Mouse (Mus musculus) embryonic fibroblast, embryonic 13.5 days (primary cell): ENCODE measurements at regions not wholly inside any gene's neighbourhood (a gene's known extent, or its start where the extent isn't known, plus 50 kb on each side); places are given as distances from the start of the nearest gene placed in this dataset.

Source experiments
- CTCF ChIP-seq: IDR thresholded peaks from 2 replicates; pipeline ENCODE4 v1.5.1; 2011; ENCODE audit warnings: mild to moderate bottlenecking, control low read depth, low read length, moderate library complexity, borderline replicate concordance; ENCODE audit not compliant: insufficient read depth
- POLR2A ChIP-seq: IDR thresholded peaks from 2 replicates; pipeline ENCODE4 v1.6.1; 2011; ENCODE audit warnings: low read depth, mild to moderate bottlenecking, control low read depth, low read length, moderate library complexity

DNA sequence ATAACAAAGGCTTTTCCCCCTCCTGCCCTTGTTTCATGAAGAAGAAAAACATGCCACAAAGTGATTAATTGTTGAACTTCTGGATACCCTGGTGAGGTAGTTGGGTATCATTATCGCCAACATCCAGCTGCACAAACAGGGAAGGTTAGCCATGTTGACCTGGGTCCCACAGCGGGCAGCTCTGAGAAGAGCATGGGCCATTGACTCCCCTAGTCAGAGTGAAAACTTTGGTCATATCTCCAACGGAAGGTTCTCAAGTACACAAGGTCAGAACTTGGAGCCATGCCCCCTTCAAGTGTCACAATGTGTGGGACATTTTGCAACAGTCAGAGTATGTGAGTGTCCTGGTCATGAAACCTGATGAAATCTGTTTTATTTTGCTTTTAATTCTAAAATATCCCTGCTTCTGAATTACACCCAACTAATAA, 159.9 kb downstream of the Spata18 start:
- no peak for TF ChIP-seq CTCF
- TF ChIP-seq POLR2A, result no peak
